Mouse (Mus musculus) limb, embryonic 12.5 days (tissue): ENCODE data around the gene Klk1. TPM values are rescaled to one million over a fixed set of nuclear protein-coding genes. Genes with fewer than 3 reads are reported as not detected.
"Not testable (repeated sequence)": the region's sequence is repeated elsewhere in the genome, so short reads cannot be mapped to it uniquely, and the experiment has no call there.

Experiments
- ATAC-seq: fragments of 200-750 bp; cut with Nextera tagmentation; 2 replicates; pipeline ENCODE4 v1.8.0; 2017; ENCODE audit warnings: low read depth, moderate TSS enrichment; ENCODE audit not compliant: insufficient number of reproducible peaks, insufficient read depth, low FRiP score, low TSS enrichment
- H3K27ac ChIP-seq: fragments of 300-500 bp; sonication (generic); 2 replicates; pipeline ENCODE4 v1.5.1; 2016; ENCODE audit warnings: mild to moderate bottlenecking, moderate library complexity
- H3K27me3 ChIP-seq: fragments of 300-500 bp; sonication (generic); 2 replicates; pipeline ENCODE4 v1.6.1; 2016; ENCODE audit warnings: mild to moderate bottlenecking, moderate library complexity
- H3K36me3 ChIP-seq: fragments of 300-500 bp; sonication (generic); 2 replicates; pipeline ENCODE4 v1.6.1; 2016; ENCODE audit warnings: mild to moderate bottlenecking, moderate library complexity
- H3K4me1 ChIP-seq: fragments of 300-500 bp; sonication (generic); replicated peaks from 2 replicates; pipeline ENCODE4 v1.6.1; 2016
- H3K4me2 ChIP-seq: fragments of 300-500 bp; sonication (generic); 2 replicates; pipeline ENCODE4 v1.6.1; 2016; ENCODE audit warnings: mild to moderate bottlenecking, moderate library complexity
- H3K4me3 ChIP-seq: fragments of 300-500 bp; sonication (generic); replicated peaks from 2 replicates; pipeline ENCODE4 v1.5.1; 2016; ENCODE audit warnings: mild to moderate bottlenecking
- H3K9ac ChIP-seq: fragments of 300-500 bp; sonication (generic); replicated peaks from 2 replicates; pipeline ENCODE4 v1.6.1; 2016; ENCODE audit warnings: mild to moderate bottlenecking, moderate library complexity
- H3K9me3 ChIP-seq: fragments of 300-500 bp; sonication (generic); 2 replicates; pipeline ENCODE4 v1.6.1; 2016; ENCODE audit warnings: mild to moderate bottlenecking, moderate library complexity
- WGBS: fragments of 180-500 bp; shearing (Covaris S2); methylation state at CpG from one replicate; pipeline ENCODE4 v1.1.7; 2016; 5-methylcytosine and 5-hydroxymethylcytosine counted together
- polyA plus RNA-seq: library from polyadenylated mRNA; unstranded; fragments of >200 nt; fragmentation: Nextera tagmentation; extraction: Ambion mirVana; gene quantifications from 2 replicates; pipeline ENCODE4 v1.2.1, GENCODE M21; 2016

Klk1 gene
- polyA plus RNA-seq, 1 experiment from 2014 or later: not detected

DNA sequence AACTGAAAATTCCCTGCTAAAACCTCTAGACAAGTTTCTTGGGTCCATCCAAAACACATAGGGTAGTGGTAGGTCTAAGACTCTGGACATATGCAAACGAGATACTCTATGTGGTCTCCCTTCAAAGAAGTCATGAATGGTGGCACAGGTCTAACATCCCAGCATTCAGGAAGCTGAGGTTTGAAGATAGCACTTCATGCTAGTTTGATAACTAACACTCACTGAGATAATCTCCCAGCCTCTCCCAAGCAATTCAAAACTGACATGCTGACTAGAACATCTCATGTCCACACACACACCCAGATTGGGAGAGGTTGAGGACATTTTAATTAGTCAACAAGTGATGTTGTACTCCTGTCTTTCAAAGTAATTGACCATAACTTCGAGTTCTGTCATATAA is 14.8 kb downstream of the Klk1 start:
- Histone ChIP-seq H3K27me3 (peaks cover 4% of the 10 kb centered on the region; the same call in 1 of the 2 replicates), H3K4me3 (no peak overlapping the region), H3K9me3 (no peaks in the 10 kb centered on the region), H3K4me1 (no peaks in the 10 kb centered on the region), H3K9ac (no peak overlapping the region), H3K27ac (no peak overlapping the region), H3K36me3 (no peaks in the 10 kb centered on the region), H3K4me2 (no peak overlapping the region)
- 45% methylated on average over 2 of the region's 2 CpGs for WGBS
- no peak for ATAC-seq

DNA sequence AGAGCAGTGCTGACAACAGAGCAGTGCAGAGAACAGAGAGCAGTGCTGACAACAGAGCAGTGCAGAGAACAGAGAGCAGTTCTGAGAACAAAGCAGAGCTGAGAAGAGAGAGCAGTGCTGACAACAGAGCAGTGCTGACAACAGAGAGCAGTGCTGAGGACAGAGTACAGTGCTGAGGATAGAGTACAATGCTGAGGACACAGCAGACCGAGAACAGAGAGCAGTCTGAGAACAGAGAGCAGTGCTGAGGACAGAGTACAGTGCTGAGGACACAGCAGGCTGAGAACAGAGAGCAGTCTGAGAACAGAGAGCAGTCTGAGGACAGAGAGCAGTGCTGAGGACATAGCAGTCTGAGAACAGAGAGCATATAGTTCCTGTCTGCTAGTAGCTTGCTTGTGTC is 15.6 kb downstream of the Klk1 start:
- Histone ChIP-seq H3K27ac (no peak overlapping the region), H3K4me2 (no peak overlapping the region), H3K27me3 (peaks cover 4% of the 10 kb centered on the region; the same call in 1 of the 2 replicates), H3K36me3 (no peaks in the 10 kb centered on the region), H3K4me3 (no peak overlapping the region), H3K9ac (no peak overlapping the region), H3K4me1 (peaks cover 6% of the 10 kb centered on the region), H3K9me3 (no peaks in the 10 kb centered on the region)
- ATAC-seq: no peak
- 42% methylated on average over 1 of the region's 1 CpGs for WGBS

DNA sequence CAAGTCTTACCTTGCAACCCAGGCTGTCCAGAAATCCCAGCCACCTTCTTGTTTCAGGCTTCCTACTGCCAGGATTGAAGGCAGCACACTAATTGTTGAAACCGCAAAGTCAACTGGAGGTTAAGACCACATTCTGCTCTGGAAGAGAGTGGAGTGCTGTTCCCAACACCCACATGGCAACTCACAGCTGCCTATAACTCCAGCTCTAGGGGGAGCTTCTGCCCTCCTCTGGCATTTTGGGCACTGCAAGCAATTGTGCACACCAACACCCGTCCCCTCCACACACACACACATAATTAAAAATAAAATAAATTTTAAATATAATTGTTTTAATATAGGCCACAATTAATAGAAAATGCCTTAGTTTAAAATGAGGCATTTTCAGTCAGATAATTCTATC is 16.0 kb downstream of the Klk1 start:
- no peak for ATAC-seq
- 68% methylated on average over 2 of the region's 2 CpGs for WGBS
- Histone ChIP-seq H3K4me1 (peaks cover 6% of the 10 kb centered on the region), H3K9ac (no peak overlapping the region), H3K4me2 (no peak overlapping the region), H3K36me3 (no peaks in the 10 kb centered on the region), H3K4me3 (no peak overlapping the region), H3K27me3 (peaks cover 4% of the 10 kb centered on the region; the same call in 1 of the 2 replicates), H3K9me3 (no peaks in the 10 kb centered on the region), H3K27ac (no peak overlapping the region)

DNA sequence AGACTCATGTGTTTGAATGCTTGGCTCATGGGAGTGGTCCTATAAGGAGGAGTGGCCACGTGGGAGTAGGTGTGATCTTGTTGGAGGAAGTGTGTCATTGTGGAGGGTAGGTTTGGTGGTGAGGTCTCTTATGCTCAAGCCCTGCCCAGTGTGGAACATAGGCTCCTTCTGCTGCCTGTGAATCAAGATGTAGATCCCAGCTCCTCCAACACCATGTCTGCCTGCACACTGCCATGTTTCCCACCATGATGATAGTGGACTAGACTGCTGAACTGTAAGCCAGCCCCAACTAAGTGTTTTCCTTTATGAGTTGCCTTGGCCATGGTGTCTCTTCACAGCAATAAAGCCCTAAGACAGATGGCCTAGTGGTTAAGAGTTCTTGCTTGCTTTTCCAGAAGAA is 18.9 kb downstream of the Klk1 start:
- ATAC-seq: no peak
- Histone ChIP-seq H3K27me3 (peaks cover 4% of the 10 kb centered on the region; the same call in 1 of the 2 replicates), H3K27ac (no peak overlapping the region), H3K4me2 (no peak overlapping the region), H3K9me3 (no peaks in the 10 kb centered on the region), H3K4me3 (no peak overlapping the region), H3K9ac (no peak overlapping the region), H3K4me1 (peaks cover 16% of the 10 kb centered on the region), H3K36me3 (peaks cover 14% of the 10 kb centered on the region)
- 65% methylated on average over 1 of the region's 1 CpGs for WGBS

DNA sequence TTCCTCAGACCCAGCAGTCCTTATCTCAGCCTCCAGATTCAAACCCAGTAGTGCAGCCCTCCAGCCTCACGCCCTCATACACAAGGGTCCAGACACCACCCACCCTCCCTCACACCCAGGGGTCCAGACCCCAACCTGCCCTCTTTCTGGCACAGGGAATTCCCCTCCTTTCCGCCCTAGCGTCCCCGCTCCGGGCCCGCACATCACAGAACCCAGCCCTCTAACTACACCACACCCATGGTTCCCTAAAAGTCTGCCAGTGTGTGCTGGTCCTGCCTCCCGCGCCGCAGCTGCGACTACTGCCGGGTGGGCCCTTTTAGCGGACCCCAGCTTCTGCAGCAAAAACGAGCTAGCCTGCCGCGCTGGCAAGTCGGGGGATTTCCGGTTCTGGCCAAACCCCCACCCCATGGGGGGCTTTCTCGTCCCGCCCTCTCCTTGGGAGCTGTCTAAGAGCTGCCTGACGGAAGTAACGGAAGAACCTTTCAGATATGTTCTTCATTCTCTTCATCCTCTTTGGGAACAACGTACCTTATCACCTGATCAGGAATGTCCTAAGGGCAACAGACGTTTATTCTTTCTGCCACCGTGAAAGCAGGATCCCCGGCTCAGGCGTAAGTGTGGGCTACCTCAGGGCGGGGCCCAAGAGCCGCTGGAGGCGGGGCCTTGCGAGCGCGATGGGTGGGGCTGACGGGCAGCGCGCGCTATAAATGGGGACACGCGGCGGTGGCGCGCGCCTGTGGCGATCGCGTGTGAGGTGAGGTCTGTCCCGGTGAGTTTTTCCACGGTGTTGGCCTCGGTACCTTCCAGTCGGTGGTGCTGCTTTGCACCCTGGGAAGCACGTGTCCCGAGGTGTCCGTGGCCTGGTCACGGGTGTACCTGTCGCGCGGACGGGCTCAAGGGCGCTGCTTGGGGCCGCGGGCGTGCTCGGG is 21.2 kb downstream of the Klk1 start, which contains the start of the genes 1700028J19Rik and 2410002F23Rik:
TSS of gene 1700028J19Rik (minus strand) at position 641 of the 929 bp plus-strand sequence.
TSS of gene 2410002F23Rik (plus strand) at position 668 of the 929 bp plus-strand sequence.
- peaks cover 36% of the 10 kb centered on the region for H3K36me3 ChIP-seq
- peak within 1 kb of the TSS; percentile 95 for H3K27ac ChIP-seq
- H3K9ac ChIP-seq: peak within 1 kb of the TSS; percentile 95
- H3K4me1 ChIP-seq: peaks cover 16% of the 10 kb centered on the region
- WGBS: under 1% methylated on average over 62 of the region's 62 CpGs
- peak; percentile 86 for ATAC-seq
- H3K4me2 ChIP-seq: peak within 1 kb of the TSS; percentile 83
- no peaks in the 10 kb centered on the region for H3K9me3 ChIP-seq
- H3K27me3 ChIP-seq: no peaks in the 10 kb centered on the region
- H3K4me3 ChIP-seq: peak within 1 kb of the TSS; percentile 85

DNA sequence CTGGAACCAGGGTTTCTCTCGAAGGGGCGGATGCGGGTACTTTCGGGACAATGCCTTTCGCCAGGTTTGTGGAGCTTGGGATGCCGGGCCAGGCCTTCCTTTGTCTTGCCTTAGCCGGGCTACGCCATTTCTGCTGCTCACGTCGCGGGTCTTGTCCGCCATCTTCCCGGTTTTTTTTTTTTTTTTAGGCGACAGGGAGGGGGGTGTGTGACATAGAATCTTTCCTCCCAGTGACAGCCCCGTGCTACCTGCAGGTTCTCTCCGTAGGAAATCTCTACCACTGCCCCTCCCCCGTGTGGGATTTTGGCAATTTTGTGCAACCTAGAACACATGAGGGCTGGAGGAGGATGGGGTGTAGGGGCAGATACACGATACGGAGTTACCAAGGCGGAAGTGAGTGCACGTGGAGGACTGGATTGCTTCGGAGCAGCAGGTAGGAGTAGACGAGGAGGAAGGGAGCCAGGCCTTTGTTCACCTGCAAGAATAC is 21.9 kb downstream of the Klk1 start:
- H3K27ac ChIP-seq: peak overlapping the region; percentile 95
- no peaks in the 10 kb centered on the region for H3K9me3 ChIP-seq
- H3K27me3 ChIP-seq: no peaks in the 10 kb centered on the region
- WGBS: under 1% methylated on average over 22 of the region's 23 CpGs
- H3K36me3 ChIP-seq: peaks cover 41% of the 10 kb centered on the region
- peak; percentile 11; the same call in 1 of the 2 replicates for ATAC-seq
- H3K4me1 ChIP-seq: peaks cover 16% of the 10 kb centered on the region
- peak overlapping the region; percentile 83 for H3K4me2 ChIP-seq
- H3K9ac ChIP-seq: peak overlapping the region; percentile 95
- H3K4me3 ChIP-seq: peak overlapping the region; percentile 85

DNA sequence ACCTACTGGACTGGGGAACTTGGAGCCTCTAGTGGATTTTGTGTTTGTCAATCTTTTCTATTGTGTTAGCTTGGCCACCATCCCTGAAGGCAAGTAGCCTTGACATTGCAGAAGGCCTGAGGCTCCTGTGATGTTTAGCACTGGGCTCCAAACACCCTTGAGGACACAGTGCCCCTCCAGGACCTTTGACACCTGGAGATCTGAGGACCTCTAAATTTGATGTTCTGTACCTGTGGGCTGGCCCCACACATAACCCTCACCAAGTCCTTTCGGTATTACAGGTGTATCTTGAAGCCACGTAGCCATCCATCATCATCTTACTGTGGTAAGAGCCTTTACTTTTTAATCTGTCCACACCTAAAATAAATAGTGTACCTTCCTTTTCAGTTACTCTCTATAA is 22.8 kb downstream of the Klk1 start:
- Histone ChIP-seq H3K4me1 (peaks cover 16% of the 10 kb centered on the region), H3K9me3 (no peaks in the 10 kb centered on the region), H3K4me2 (peak overlapping the region; percentile 83), H3K36me3 (peaks cover 50% of the 10 kb centered on the region), H3K4me3 (peak overlapping the region; percentile 85), H3K9ac (0 out of 2 replicates have a peak overlapping the region, but pooled peaks have one; percentile 95), H3K27ac (no peak overlapping the region), H3K27me3 (no peaks in the 10 kb centered on the region)
- 94% methylated on average over 2 of the region's 2 CpGs for WGBS
- no peak for ATAC-seq

DNA sequence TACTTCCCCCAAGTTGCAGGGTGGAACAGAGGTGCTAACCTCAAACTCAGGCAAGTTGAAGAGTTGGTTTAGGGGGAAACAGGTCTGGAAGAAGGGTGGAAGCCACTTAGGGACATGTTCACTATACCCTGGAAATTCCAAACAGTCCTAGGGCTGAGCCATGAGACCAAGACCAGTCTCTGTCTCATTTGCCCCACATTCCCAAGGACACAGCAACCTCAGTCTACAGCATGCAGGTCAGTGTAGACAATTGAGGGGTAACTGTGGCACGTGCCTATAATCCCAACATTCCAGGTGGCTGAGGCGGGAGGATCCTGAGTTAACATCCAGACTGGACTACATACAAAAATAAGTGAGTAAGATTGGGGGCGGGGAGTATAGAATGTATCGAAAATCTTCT is 24.1 kb downstream of the Klk1 start:
- peaks cover 63% of the 10 kb centered on the region for H3K36me3 ChIP-seq
- no peak overlapping the region for H3K4me3 ChIP-seq
- 85% methylated on average over 4 of the region's 4 CpGs for whole genome bisulfite sequencing

DNA sequence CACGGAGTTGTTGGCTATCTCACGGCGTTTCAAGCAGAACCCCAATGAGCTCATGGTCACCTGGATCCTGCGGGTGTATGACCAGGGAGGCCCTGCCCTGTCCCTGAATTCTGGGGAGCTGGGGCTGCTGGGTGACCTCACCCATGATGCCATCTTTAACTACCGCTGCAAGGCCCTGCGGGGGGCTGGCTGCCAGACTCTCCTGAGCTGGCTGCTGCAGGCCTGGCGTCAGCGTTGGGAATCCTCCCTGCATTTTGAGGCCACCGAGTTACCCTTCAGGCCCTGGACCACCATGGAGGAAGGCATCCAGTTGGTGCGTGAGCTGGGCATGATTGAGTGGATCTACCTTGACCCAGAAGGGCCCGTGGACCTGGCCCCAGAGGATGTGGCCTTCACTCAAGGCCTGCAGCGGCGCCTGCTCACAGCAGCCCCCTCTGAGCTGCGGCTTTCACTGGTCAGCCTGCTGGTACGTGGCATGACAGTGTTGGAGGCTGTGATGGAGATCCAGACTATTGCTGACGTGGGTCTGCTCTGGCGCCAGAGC is 25.6 kb downstream of the Klk1 start:
- H3K4me2 ChIP-seq, ATAC-seq, H3K4me1 ChIP-seq, H3K9me3 ChIP-seq, H3K4me3 ChIP-seq, H3K27ac ChIP-seq, H3K9ac ChIP-seq, H3K27me3 ChIP-seq: not testable (repeated sequence)
- H3K36me3 ChIP-seq: peaks cover 63% of the 10 kb centered on the region
- 91% methylated on average over 17 of the region's 17 CpGs for WGBS

More for the DNA sequence above, 24.1 kb downstream of the Klk1 start:
- Histone ChIP-seq H3K9me3 (no peaks in the 10 kb centered on the region), H3K27me3 (no peaks in the 10 kb centered on the region), H3K9ac (no peak overlapping the region), H3K4me1 (peaks cover 16% of the 10 kb centered on the region), H3K4me2 (no peak overlapping the region), H3K27ac (no peak overlapping the region)
- ATAC-seq: no peak

DNA sequence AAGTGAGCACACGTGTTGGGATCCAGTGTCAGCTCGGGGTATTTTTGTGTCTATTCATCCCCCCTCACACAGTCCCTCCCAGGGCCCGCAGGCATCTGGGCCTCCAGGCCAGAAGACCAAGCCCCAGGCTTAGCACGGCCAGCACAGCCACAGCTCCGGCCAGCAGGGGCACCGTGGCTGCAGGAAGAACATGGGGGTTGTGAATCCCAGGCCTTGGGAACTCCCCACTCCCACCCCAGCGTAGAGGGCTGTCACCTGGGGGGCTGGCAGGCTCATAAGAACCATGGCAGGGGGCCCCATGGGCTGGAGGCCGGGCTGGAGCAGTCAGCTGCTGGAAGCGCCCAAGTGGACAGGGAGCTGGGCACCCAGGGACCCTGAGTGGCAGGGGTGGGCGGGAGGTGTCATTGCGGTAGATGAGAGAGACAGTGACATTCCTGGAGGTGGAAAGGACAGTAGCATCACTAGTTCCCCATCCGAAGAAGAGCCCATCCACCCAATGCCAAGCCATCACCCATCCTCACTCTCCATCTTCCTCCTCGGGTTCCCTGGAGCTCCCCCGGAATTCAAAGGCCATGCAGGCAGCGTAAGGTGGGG is 28.0 kb downstream of the Klk1 start:
- ATAC-seq: no peak
- H3K36me3 ChIP-seq: peaks cover 59% of the 10 kb centered on the region

DNA sequence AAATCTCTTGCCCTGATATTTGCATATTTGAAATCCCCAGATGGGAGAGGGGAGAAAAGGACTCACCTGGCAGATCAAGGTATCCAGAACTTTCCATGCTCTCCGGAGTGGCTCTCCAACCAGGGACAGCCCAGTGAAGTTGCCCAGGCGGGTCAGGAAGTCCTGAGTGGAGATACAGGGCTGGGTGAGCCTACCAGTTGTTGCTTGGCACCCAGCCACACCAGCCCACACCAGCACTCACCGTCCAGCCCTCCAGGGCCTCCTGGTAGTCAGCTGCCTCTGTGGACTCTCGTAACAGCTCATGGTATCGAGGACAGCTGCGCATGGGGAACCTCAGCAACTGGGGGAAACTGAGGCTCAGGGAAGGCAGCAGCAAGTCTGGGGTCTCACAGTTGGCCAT is 29.8 kb downstream of the Klk1 start:
- Histone ChIP-seq H3K27ac (no peak overlapping the region), H3K4me1 (no peaks in the 10 kb centered on the region), H3K4me3 (no peak overlapping the region), H3K27me3 (no peaks in the 10 kb centered on the region), H3K9me3 (no peaks in the 10 kb centered on the region), H3K9ac (no peak overlapping the region), H3K36me3 (peaks cover 41% of the 10 kb centered on the region), H3K4me2 (no peak overlapping the region)
- WGBS: 81% methylated on average over 6 of the region's 6 CpGs
- ATAC-seq: no peak

More for the DNA sequence above, 28.0 kb downstream of the Klk1 start:
- H3K4me2 ChIP-seq: no peak overlapping the region
- H3K4me3 ChIP-seq: no peak overlapping the region
- H3K9ac ChIP-seq: no peak overlapping the region
- no peaks in the 10 kb centered on the region for H3K9me3 ChIP-seq
- no peak overlapping the region for H3K27ac ChIP-seq
- peaks cover 4% of the 10 kb centered on the region for H3K4me1 ChIP-seq
- WGBS: 69% methylated on average over 15 of the region's 15 CpGs
- no peaks in the 10 kb centered on the region for H3K27me3 ChIP-seq
